Mouse (Mus musculus) neutrophil, adult 5-6 weeks (primary cell): ENCODE results near the gene Rcn3. TPM values are rescaled to one million over a fixed set of nuclear protein-coding genes. Genes with fewer than 3 reads are reported as not detected.
A peak's percentile ranks its signal among the peaks of the same experiment; 100 is the strongest.

Experiments
- ATAC-seq: fragments of 151-379, 151-347 bp; 2 replicates; pipeline ENCODE4 v1.8.0; 2017; ENCODE audit warnings: mild to moderate bottlenecking, moderate TSS enrichment; ENCODE audit not compliant: insufficient number of reproducible peaks, poor library complexity, low FRiP score, severe bottlenecking; ENCODE audit errors: extremely low read depth
- total RNA-seq: library from RNA; stranded (forward); fragments of 200-1000 nt; gene quantifications from 2 replicates; pipeline ENCODE4 v1.2.3, GENCODE M21; 2017

The Rcn3 gene
- total RNA-seq, 1 experiment from 2014 or later: 9.2 TPM

- peak; percentile 88 for ATAC-seq
Observed at GRCm38 (mm10) chr7:45053931-45054510, 38.0 kb downstream of the Rcn3 start.

GRCm38 (mm10) chr7:45053117-45053930 is 38.7 kb downstream of the Rcn3 start:
- peak; percentile 27 for ATAC-seq

GRCm38 (mm10) chr7:45052862-45053116 is 39.2 kb downstream of the Rcn3 start, which contains the start of gene Prr12:
Gene Prr12, minus strand, starts transcription at chr7:45052881.
- no peak for ATAC-seq

- no peak for ATAC-seq
Observed at GRCm38 (mm10) chr7:45052181-45052861, 39.7 kb downstream of the Rcn3 start.

- ATAC-seq: no peak
Observed at GRCm38 (mm10) chr7:45051601-45051974, 40.4 kb downstream of the Rcn3 start.

- ATAC-seq: no peak
Observed at GRCm38 (mm10) chr7:45050945-45051600, 40.9 kb downstream of the Rcn3 start.

GRCm38 (mm10) chr7:45048923-45049657 is 42.9 kb downstream of the Rcn3 start:
- ATAC-seq: no peak

GRCm38 (mm10) chr7:45048001-45048890 is 43.8 kb downstream of the Rcn3 start:
- no peak for ATAC-seq

GRCm38 (mm10) chr7:45047491-45047890 is 44.5 kb downstream of the Rcn3 start:
- ATAC-seq: no peak

- ATAC-seq: no peak
Observed at GRCm38 (mm10) chr7:45046853-45047350, 45.1 kb downstream of the Rcn3 start.

GRCm38 (mm10) chr7:45045741-45046140 is 46.3 kb downstream of the Rcn3 start:
- ATAC-seq: no peak

GRCm38 (mm10) chr7:45043307-45043706 is 48.7 kb downstream of the Rcn3 start:
- ATAC-seq: no peak

- ATAC-seq: no peak
Observed at GRCm38 (mm10) chr7:45040851-45041250, 51.2 kb downstream of the Rcn3 start.

GRCm38 (mm10) chr7:45038411-45038810 is 53.6 kb downstream of the Rcn3 start:
- ATAC-seq: no peak

GRCm38 (mm10) chr7:45037720-45038361 is 54.2 kb downstream of the Rcn3 start:
- peak; percentile 49 for ATAC-seq

- no peak for ATAC-seq
Observed at GRCm38 (mm10) chr7:45036702-45037101, 55.3 kb downstream of the Rcn3 start.

- no peak for ATAC-seq
Observed at GRCm38 (mm10) chr7:45035631-45036030, 56.4 kb downstream of the Rcn3 start.
